Mouse (Mus musculus): Measurements from ENCODE around the gene Rpf1.

Gene Rpf1

GRCm38 (mm10) chr3:146520798-146521651, at the start of gene Rpf1:
Gene Rpf1 (minus strand): TSS chr3:146521429.
- DNase-seq (ENCODE audit: extremely low read depth, insufficient read length, low spot score): peak; percentile 94

GRCm38 (mm10) chr3:146570939-146571338, 49.7 kb upstream of the Rpf1 start:
- no peak for DNase-seq (ENCODE audit: extremely low read depth, insufficient read length, low spot score)

GRCm38 (mm10) chr3:146570148-146570782, 49.0 kb upstream of the Rpf1 start, which contains the start of gene Uox:
Gene Uox (plus strand): TSS chr3:146570426.
- no peak for DNase-seq (ENCODE audit: extremely low read depth, insufficient read length, low spot score)

DNA sequence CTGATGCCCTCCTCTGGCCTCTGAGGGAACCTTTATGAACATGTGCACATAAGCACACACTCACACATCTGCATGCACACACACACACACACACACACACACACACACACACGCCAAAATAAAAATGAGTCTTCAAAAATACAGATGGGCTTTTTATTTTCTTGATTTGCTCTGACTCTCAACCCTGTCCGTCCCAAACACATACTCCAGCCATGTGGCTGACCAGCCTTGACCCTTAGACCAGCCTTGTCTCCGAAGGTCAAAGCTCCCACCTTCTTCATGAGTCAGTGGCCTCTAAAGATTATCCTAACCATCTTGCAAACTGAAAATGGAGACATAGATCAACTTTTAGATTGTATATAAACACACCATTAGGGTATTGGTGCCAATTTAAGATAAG, 48.4 kb upstream of the Rpf1 start:
- DNase-seq (ENCODE audit: extremely low read depth, insufficient read length, low spot score): no peak

GRCm38 (mm10) chr3:146567884-146568530, 46.8 kb upstream of the Rpf1 start:
- DNase-seq (ENCODE audit: extremely low read depth, insufficient read length, low spot score): peak; percentile 68

DNA sequence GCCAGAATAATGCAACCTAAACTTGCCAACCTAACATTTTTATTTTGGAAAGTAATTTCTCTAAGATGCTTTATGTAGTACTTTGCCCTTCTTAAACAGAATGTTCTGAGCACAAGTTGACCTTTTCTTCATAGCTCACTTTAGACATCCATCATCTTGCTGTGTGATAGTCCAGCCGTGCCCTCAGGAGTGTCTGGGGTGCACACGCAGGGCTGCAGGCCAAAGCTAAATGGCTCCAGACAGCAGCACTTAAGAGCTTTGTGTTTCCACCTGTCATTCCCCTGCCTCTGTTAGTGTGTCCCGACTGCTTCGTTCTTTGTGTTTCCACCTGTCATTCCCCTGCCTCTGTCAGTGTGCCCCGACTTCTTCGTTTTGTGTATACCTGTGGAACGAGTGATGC, 46.1 kb upstream of the Rpf1 start:
- DNase-seq (ENCODE audit: extremely low read depth, insufficient read length, low spot score): no peak

DNA sequence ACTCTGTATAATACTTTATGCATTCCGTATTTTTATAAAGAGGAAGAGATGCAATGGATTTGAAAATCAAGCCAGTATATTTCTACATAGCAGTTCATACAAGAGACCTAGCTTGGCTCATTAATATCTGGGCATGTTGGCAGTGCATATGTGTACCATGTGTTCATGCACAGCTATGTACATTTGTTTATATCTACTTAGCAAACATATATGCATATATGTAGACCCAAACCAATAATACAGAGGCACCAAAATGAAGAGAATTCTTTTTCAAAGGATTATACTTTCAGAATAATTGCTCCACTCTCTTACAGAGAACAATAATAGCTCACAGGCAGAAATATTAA, 43.8 kb upstream of the Rpf1 start:
- no peak for DNase-seq (ENCODE audit: extremely low read depth, insufficient read length, low spot score)

GRCm38 (mm10) chr3:146564268-146565064, 43.2 kb upstream of the Rpf1 start:
- peak; percentile 38 for DNase-seq (ENCODE audit: extremely low read depth, insufficient read length, low spot score)

GRCm38 (mm10) chr3:146562936-146563335, 41.7 kb upstream of the Rpf1 start:
- DNase-seq (ENCODE audit: extremely low read depth, insufficient read length, low spot score): no peak

DNA sequence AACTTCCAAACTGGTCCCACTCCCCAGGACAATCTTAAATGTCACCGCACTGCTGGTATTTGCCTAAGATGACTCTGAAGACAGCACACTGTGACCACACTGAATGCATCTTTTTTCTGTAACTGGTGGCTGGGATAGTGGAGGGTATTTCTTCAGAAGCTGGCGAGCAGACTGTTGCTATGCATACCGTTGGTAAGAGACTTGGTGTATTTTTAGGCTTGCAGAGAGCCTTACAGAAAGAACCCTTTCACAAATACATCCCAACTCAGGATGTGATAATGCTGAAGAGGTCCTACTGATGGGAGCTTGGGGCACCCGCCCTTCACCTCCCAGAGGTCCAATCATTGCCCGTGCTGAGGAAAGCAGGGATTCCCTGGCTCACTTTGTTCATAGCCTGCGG, 36.3 kb upstream of the Rpf1 start:
- DNase-seq (ENCODE audit: extremely low read depth, insufficient read length, low spot score): no peak

GRCm38 (mm10) chr3:146556567-146556966, 35.3 kb upstream of the Rpf1 start:
- DNase-seq (ENCODE audit: extremely low read depth, insufficient read length, low spot score): no peak

DNA sequence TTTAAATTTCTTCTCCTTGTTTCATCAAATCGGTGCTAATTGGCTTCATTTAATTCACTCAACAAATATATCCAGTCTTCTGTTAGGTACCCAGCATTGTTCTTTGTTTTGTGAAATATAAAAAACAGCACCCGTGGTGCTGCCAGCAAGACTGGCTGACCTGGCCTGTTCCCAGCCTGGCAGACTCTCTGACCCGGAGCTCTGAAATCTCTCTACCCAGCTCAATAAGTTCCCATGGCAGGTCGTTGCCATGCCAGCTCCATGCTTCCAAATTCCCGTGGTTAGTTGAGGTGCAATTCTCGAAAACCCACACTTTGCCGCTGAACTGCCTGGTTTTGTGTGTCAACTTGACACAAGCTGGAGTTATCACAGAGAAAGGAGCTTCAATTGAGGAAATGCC, 33.6 kb upstream of the Rpf1 start:
- no peak for DNase-seq (ENCODE audit: extremely low read depth, insufficient read length, low spot score)

DNA sequence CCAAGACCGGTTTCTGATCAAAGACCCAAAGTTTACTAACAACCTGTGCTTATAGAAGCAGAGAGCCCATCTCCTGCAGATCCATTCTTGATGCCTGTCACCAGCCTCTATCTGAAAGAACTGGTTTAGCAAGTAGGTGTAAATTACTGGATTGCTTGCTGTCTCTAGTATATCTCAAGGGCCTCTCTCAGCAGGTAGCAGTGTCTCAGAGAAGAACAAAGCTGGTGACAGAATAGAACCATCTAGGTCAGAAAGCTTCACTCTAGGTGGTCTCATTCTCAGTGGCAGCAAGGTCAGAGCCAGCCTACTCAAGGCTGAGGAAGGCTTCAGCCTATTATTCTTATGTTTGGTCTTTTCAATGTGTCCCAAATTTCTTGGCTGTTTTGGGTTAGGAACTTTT, 22.4 kb upstream of the Rpf1 start:
- no peak for DNase-seq (ENCODE audit: extremely low read depth, insufficient read length, low spot score)

DNA sequence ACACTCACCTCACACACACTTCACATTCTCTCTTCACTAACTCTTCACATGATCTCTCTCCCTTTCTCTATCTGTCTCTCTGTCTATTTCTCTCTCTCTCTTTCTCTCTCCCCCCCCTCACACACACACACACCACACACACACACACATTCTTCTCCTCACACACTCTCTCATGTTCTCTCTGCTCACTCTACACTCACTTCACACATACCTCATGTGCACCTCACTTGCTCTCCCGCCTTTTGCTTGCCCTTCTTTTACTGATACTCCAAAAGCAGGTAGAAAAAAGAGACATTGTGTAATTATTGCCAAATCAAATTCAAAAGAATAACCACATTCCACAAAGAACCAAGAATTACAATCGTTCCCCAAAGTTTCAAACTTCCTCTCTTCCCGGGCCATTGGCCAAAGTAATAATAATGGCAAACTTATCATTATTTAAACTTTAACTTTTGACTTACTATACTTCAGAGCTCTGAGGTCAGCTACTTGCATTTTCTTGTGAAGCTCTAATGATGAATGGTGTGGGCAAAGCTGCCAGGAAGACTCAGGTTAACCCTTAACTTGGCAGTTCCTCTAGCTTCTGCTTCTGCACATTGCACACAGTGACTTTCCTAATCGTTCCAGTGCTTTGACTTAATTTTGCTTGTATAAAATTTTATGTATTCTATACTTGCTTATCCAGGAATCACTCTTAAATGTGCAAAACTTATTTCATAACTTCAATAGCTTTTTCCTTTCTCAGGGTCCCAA, 19.5 kb upstream of the Rpf1 start:
- no peak for DNase-seq (ENCODE audit: extremely low read depth, insufficient read length, low spot score)

DNA sequence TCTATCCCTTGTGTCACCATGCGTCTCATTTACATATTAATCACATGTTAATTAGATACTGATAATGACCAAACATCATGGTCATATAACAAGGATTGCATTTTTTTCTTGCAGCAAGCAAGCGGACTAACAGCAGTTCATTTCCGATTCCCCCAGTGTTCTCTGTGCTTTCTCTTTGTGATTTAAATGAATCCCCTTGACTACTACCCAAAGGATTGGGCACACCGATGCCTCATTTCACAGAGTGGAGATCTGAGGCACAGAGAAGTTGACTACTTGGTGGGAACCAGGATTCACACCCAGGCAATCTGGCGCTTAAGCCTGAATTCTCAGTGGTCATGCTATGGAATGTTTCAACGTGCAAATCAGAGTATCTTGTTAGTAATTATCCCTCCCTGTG, 13.8 kb upstream of the Rpf1 start:
- no peak for DNase-seq (ENCODE audit: extremely low read depth, insufficient read length, low spot score)

GRCm38 (mm10) chr3:146528335-146528734, 7.1 kb upstream of the Rpf1 start:
- no peak for DNase-seq (ENCODE audit: extremely low read depth, insufficient read length, low spot score)

DNA sequence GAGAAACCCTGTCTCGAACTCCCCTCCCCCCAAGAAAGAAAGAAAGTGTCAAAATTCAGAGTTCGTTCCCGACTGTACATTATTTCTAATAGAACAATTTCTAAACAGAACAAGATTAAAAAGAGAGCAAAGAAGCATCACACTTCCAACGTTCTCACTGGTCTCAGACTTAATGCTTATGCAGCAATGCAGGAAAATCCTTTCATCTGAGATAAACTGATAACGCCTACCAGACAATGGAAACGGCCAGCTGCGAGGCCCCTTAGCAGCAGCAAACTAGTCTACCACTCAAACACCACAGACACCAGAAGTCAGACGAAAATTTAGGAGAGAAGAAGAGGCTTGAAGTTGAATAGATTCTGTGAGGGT, 407 bp upstream of the Rpf1 start:
- DNase-seq (ENCODE audit: extremely low read depth, insufficient read length, low spot score): no peak

- no peak for DNase-seq (ENCODE audit: extremely low read depth, insufficient read length, low spot score)
Observed at GRCm38 (mm10) chr3:146520226-146520797, 917 bp downstream of the Rpf1 start.

- no peak for DNase-seq (ENCODE audit: extremely low read depth, insufficient read length, low spot score)
Observed at GRCm38 (mm10) chr3:146506711-146507110, 14.5 kb downstream of the Rpf1 start.

GRCm38 (mm10) chr3:146501601-146502123, 19.6 kb downstream of the Rpf1 start:
- no peak for DNase-seq (ENCODE audit: extremely low read depth, insufficient read length, low spot score)
